Mouse (Mus musculus): ENCODE data around the gene Fam167b. TPM values are rescaled to one million over a fixed set of nuclear protein-coding genes. Genes with fewer than 3 reads are reported as not detected.

The Fam167b gene
- 4.0 and 4.7 TPM in 2 replicates for polyA plus RNA-seq (2012; rRNA removed)

DNA sequence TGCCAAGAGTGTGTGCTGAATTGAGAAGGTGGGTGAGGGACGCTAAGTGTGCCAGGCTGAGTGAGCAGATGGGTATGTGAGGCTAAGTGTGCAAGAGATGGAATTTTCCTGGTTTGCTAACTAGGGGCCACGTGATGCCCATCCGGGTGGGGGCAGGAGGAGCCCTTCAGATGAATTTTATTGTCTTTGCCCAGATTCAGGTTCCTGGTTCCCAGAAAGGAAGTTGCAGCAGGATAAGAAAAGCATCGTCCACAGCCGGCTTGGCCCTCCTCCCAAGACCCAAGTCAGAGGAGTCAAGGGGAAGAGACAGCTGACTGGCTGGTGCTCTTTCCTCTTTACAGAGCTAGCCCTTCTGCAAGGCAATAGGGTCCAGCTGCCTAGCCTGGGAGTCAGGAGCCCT is at the start of gene Fam167b:
Gene Fam167b (minus strand): TSS at position 84 of the 400 bp plus-strand sequence.
- no peak for DNase-seq (ENCODE audit: low spot score)

DNA sequence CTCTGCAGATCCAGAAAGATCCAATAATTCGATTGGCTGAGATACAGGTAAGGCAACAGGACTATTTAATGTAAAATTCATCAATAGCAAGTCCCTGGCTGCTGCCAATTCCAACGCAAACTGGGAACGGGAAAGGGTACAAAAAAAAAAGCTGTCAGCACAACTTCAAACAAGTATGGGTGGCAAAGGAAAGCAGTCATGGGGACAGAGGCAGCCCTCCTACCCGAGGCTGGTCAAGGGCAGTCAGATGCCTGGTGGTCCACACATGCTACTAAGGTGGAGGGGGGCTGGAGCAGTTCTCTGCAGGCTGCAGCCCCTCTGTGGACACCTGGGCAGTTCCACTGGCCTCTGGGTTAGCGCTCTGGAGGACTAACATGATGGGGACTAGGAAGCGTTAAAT is 47.7 kb upstream of the Fam167b start:
- no peak for DNase-seq (ENCODE audit: low spot score)

DNA sequence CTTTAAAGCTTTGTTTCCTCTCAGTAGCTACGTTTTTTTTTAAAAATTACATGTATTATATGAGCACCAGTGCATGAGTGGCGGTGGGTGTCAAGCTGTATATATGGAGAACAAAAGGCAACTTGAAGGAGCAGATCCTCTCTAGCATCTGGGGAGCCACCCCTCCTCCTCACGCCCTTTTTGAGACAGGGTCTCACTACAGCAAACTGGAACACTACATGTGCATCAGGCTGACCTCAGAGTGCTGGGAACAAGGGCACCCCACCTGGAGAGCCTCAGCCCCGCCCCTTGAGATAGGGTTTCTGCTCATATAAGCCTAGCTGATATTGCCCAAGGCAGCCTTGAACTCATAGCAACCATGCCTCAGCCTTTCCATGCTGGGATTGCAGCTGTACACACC is 47.1 kb upstream of the Fam167b start:
- DNase-seq (ENCODE audit: low spot score): no peak

DNA sequence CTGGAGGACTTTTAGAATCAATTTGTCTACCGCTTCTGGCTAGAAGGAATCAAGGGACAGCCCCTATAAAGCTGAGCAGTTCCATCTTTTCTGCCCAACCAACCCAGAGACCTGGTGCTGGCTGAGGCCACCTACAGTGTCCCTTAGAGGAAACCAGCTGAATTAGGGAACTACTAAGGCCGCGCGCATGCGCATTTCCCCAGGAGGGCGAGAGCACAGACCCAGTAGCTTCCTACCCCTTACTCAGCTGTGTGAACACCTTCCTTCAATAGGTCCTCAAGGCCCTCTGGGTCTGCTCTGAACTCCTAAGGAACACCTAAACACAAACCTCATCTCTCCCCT is 46.7 kb upstream of the Fam167b start:
- DNase-seq (ENCODE audit: low spot score): no peak

DNA sequence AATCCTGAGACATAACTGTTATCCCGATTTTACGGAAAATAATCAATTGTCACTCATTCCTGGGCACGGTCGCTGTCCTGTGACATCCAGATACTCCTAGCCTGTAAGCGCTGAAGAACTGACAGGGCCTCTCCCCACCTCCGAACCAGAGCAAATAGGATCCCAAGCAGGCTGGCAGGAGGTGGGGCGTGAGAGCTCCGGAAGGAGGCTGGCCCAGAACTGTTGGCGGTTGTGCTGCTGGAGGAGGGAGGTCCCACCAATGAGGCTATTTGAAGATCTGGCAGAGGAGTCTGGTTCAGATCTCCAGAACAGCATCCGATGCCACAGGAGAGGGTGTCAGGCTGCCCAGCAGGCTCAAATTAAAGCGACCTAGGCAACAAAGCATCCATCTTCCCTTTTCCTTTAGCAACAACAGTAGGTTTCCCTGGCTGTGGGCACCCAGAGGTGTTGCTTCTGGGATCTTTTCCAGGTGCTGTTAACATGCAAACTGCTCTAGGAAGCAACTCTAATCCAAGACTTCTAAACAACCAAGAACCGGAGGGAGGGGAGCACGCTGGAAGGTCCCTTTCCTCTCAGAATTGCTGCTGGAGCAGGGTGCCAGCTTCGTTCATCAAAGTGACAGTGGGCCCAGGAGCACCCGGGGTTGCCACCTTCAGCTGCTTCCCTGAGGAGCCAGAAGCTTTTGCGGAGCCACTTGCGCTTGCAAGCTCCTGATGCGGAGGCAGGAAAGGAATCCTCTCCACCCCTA is 46.1 kb upstream of the Fam167b start:
- no peak for DNase-seq (ENCODE audit: low spot score)

DNA sequence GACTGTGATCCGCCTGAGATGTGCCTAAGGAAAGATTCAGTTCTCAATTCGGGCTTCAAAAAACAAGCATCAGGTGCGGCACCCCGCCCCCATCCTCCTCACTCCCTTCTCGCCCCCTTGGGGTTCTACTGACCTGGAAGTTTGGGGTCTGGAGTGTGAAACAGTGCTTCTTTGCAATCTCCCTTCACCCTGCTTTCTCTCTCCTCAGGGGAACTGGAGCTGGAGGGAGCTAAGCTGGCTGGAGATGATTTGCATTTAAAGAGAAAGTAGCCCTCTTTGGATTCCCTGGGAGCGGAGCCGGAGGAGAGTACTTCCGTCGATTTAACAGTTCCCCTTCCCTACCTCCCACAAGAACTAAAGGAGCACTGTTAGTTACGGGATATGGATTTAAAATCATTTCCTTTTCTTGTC is 45.3 kb upstream of the Fam167b start, which contains the start of gene Ccdc28b:
Gene Ccdc28b (minus strand): TSS at position 267 of the 411 bp plus-strand sequence.
- DNase-seq (ENCODE audit: low spot score): no peak

DNA sequence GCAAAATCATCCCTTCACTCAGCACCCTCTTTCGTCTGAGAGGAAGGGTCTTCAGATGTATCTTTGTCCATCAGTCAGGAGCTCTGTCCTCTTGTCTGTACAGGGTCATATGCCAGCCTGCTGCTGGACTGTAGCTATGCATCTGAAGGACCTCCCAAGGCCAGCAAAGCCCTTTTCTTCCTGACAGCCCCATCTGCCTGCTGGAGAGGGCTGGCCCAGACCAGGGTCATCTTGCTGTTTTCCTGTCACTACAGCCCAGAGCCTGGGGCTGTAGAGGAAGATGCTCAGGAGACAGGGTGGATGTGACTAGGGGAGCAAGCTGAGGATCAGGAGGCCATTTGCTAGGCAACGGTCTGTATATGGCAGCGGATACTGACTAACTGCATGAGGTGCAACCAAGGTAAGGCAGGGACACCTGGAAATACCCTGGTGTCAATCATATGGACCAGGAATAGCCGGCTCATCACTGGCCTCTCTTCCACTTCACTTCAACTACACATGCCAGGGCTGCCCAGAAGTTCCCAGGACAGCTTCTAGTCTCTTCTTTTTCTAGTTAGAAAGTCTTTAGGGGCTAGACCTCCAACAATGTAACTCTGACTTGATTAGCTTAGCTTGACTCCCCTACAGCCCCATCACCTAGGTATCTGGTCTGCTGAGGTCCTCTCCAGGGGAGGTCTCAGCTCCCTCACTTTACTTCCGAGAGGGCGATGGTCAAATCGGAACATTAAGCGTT is 44.6 kb upstream of the Fam167b start:
- DNase-seq (ENCODE audit: low spot score): no peak

DNA sequence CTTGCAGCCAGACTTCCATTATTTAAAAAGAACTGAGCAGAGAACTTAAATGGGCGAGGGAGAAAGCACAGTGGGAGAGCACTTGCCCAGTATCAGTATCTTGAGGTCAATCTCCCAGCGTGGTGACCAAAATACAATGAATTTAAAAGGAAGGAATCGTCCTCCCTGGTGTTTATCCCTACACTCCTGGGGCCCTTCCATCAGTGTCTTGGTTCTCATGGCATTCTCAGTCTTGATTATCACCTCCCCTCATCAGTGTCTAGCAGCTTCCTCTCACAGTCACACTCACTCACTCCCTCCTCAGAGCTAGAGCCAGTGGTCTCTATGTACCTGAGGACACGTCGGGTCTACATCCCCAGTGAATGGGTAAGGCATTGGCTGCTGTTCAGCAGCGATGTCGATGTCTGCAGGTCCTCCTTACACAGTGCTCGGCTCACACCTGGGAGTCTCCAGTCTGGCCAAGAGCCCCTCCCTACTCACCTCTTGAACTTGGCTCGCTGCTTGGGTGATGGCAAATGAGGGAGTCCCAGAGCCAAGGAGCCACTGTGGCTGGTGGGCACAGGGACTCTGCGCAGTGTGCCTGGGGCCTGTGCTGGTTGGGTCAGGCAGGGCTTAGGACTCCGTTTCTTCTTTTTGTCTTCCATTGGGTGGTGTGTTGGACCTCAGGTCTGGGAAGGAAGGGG is 43.9 kb upstream of the Fam167b start:
- no peak for DNase-seq (ENCODE audit: low spot score)

DNA sequence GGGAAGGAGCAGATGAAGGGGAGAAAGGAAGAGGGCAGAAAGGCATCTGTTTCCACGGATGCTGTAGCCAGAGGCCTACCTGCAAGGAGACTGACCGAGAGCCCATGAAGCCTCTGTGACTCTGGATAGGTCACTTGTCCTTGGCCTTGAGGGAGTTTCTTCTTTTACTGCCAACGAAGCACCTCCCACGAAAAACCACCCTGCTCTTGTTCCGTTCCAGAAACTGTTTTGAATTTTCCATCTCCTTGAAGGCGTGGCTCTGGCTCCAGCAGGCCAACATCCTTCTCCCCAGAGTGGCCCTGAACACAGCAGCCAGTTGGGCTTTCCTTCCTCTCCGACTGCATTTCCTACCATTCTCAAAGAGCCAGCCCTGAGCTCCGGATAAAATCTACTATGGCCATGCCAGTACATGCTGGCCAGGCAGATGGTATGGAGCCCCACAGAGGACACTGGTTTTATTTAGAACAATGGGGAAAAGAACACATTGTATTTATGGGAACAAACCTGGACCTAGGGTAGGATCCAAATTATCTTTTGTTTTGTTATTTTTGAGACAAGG is 43.0 kb upstream of the Fam167b start:
- DNase-seq (ENCODE audit: low spot score): no peak

DNA sequence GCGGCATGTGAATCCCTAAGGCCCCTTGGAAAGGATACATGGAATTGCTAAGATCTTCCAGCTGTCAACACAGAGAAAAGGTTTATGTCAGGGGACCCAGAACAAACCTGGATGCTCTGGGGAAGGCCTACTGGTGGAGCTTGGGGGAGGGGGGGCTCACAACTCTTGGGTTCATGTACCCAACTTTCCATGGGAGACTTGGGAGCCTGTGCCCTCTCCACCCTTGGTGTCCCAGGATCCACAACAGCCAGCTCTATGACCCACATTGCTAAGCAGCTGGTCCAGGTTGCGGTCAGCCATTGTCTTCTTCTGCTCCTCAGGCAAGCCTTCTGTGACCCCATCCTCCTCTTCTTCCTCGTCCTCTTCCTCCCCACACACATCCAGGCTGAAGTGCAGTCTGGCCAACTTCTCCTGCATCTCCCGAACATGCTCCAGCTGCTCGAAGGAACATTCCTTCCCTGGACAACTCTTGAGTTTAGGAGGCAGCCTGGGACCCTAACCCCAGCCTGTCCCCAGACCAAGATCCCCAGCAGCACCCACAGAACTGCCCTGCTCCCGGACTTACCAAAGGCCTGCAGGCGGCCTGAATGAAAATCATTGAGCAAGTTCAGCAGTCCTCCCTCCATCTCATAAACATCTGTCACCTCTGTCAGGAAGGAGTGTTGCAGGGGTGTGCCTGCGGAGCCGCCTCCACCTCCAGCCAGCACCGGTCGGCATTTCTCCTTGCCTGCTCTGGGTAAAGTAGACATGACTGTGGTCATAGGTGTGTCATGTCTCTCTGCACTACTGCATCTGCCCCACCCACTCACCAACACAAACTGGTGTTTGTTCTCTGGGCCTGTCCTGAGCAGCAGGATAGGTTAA is 42.3 kb upstream of the Fam167b start:
- no peak for DNase-seq (ENCODE audit: low spot score)

DNA sequence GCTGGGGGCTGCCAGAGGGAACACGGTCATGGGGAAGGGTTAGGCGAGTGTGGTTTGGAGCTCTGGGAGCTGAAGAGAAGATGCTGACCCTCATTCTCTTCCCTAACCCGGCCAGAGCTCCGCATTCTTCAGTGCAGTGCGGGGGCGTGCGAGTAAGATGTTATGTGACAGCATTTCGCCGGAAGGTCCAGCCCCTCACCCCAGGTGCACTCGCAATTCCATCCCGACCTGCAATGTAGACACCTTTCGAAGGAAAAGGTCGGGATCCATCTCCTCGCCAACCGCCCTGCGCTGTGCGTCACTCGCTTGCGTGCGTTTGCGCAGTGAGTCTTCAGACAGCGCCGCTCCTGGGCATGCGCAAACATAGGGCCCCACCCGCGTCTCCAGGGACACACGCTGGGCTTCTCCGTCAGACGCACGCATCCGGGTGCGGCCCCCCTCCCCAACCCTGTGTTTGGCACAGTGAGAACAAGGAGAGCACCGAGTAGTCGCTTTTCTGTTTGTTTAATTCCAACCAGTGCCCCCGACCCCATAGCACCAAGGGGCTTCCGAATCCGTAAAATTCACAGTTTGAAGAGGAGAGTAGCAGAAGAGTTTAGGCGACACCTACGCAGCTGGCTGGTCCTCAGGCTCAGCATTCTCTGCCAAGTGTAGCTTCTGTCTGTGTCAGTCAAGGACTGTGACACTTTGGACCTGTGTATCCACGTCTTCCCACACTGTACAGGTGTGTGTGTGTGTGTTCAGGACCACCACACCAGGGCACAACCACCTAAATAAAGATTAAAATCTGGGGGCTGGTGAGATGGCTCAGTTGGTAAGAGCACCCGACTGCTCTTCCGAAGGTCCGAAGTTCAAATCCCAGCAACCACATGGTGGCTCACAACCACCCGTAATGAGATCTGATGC is 40.7 kb upstream of the Fam167b start, which contains the start of gene Iqcc:
Gene Iqcc (minus strand): TSS at position 314 of the 906 bp plus-strand sequence.
- peak; percentile 86 for DNase-seq (ENCODE audit: low spot score)

DNA sequence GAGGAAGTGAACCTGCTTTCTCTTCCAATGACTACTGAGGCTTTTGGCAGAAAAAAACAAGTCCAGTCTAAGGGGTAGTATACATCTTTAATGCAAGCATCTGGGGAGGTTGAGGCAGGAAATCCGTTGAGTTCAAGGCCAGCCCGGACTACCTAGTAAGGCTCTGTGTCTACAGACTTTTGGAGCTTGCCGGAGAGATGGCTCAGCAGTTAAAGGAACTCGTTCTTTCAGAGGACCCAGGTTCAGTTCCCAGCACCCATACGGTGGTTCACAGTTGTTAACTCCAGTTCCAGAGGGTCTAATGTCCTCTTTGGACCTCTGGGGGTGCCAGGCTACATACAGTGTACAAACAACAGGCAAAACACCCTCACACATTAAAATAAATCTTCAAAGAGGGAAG is 39.7 kb upstream of the Fam167b start:
- DNase-seq (ENCODE audit: low spot score): no peak

DNA sequence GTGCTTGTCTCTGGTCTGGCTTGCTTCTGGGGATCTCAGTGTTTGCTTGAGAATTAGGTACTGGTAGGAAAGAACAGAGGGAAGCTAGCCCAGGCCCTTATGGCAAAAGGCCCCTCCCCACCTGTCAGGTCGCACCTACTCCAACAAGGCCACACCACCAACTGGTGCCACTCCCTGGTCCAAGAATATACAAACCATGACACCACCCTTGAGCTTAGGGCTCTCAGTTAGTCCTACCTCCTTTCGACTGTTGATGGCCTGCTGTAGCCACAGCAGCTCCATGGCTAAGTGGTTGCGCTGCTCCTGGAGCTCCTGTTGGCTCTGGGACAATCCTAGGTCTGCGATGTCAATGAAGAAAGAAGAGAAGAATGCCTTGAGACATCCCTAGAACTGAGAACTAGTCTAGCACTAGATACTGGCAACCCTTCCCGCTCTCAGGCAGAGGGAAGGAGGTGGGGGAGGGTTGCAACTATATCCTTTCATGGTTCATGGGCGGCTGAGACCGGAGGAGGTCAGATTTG is 38.8 kb upstream of the Fam167b start:
- no peak for DNase-seq (ENCODE audit: low spot score)

DNA sequence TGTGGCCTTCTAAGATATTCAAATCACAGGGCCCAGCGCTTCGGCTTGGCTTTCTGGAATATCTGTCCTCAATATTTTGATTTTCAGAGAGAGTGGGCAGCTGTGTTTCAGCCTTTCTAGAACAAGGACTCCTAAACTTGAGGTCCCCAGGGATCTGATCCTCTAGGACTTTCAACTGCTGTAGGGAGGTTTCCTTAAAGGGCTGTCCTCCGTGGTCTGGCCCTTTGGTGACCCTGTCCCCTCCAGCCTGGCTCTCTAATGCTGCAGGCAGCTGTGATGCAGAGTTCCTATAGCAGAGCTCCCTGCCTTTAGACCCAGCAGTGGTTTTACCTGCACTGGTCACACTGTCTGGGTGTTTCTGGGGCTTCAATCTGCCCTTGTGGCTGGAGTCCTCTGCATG is 38.3 kb upstream of the Fam167b start:
- DNase-seq (ENCODE audit: low spot score): no peak

DNA sequence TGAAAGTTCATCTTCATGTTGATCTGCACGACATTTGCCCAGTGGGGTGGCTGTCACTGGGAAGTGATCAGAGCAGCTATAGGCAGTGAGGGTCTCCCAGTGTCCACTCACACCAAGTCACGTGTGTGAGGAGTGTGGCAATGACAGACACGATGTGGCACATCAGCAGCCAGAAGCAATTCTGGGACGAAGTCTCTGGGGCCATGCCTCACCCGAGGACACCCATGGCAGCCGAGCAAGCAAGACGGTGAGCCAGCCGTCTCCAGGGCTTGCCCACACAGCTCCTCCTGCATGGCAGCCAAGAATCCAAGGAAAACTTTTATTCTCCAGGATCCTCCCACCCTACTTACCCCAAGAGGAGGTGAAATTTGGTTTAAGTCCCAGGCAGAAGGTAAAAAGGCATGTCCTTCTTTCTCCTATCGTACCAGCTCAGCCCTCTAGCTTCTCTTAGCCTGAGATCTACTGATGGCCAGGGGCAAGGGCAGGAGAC is 37.5 kb upstream of the Fam167b start:
- DNase-seq (ENCODE audit: low spot score): no peak

DNA sequence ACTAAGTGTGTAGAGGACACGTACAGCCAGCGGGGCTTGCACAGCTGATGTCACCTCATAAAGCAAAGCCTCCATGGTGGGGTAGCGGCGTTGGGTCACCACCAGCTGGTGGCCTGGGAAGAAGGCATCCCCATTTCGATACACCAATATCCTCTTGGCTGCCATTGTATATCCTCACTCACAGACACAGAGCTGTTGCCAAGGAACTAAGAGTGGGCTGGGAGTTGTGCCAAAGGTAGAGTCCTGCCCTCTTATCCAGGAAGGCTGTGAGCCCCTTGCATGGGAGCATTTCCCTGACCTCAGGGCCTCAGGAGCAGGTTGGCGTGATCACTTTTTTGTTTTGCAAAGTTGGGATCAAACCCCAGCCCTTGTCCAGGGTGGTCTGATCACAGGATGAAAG is 35.7 kb upstream of the Fam167b start, which contains the start of gene Dcdc2b:
Gene Dcdc2b (minus strand): TSS at position 165 of the 400 bp plus-strand sequence.
- no peak for DNase-seq (ENCODE audit: low spot score)

DNA sequence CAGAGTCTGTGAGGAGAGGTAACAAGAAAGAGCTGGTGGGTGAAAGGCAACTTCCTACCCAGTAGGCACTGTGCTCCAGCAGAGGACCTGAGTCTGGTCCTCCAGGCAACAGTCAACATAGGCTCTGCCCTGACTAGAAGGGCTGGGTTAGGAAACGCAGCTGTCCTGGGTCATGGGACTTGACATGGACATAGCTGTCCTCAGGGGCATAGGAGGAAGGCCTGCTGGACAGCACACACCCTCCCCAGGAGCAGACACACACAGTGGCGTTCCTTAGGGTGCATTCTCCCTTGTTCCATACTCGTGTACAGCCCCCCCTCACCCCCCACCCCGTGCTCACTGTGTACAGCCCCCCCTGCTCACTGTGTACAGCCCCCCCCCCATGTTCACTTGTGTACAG is 32.1 kb upstream of the Fam167b start:
- DNase-seq (ENCODE audit: low spot score): no peak

DNA sequence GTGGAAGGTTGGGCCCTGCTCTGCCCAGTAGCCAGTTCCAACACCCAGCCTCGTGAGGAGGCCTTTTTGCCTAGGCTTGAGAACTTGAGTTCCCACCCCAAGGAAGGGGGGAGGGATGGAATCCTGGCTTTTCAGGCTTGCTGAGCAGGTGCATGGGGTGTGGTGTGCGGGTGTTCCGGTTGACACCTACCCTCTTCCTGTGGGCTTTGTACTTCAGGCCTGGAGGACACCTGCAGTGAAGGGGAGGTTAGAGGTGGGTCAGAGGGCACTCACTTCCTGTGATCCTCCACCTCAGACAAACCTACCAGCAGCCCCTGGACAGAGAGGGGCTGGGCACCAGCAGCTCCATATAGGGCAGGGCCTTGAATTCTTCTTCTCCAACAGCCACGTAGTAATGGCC is 31.7 kb upstream of the Fam167b start:
- DNase-seq (ENCODE audit: low spot score): no peak

DNA sequence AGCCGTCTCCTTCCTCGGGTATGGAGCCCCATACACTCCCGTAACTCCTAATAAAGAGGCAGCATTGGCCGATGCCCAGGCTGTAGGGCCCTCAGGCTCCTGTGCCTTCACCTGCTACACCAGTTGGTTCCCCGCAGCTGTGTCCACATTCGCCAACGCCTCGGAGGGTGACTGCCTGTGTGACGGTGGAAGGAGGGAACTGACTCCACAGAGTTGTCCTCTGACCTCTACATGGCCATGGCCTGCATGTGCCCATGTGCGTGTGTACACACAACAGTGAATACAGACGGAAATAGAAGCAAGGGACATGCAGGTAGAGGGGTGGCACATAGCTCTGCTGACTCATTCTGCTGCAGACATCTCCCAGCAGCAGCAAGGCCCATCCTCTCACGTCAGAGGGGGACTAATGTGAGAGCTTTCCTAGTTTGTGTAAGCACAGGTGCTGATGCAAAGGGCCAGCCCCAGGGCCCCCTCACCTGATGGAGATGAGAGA is 30.8 kb upstream of the Fam167b start:
- DNase-seq (ENCODE audit: low spot score): no peak
